Mouse (Mus musculus): ENCODE measurements around the gene Olfr102. TPM values are rescaled to one million over a fixed set of nuclear protein-coding genes. Genes with fewer than 3 reads are reported as not detected.

The Olfr102 gene
- total RNA-seq (2021) = not detected
- long read RNA-seq, experiment 1 = 0 reads
- long read RNA-seq, experiment 2 = 0 reads

GRCm38 (mm10) chr17:37316954-37317353, at the start of gene Olfr102:
TSS of gene Olfr102 (minus strand) at chr17:37317054.
- no peak for DNase-seq (ENCODE audit: low spot score in 2 of 2)

- no peak for DNase-seq (ENCODE audit: low spot score in 2 of 2)
Observed at GRCm38 (mm10) chr17:37359282-37359681, 42.4 kb upstream of the Olfr102 start, which contains the start of gene Olfr104-ps. TSS of gene Olfr104-ps (plus strand) at chr17:37359582.

- no peak for DNase-seq (ENCODE audit: low spot score in 2 of 2)
Observed at GRCm38 (mm10) chr17:37339598-37339997, 22.7 kb upstream of the Olfr102 start, which contains the start of gene Olfr103. TSS of gene Olfr103 (minus strand) at chr17:37339698.

- DNase-seq (ENCODE audit: low spot score in 2 of 2) = no peak
Observed at GRCm38 (mm10) chr17:37310146-37310699, 6.6 kb downstream of the Olfr102 start.

GRCm38 (mm10) chr17:37308483-37308882, 8.4 kb downstream of the Olfr102 start:
- peak in 1 of 2 experiments; percentile 13 for DNase-seq (ENCODE audit: low spot score in 2 of 2)

GRCm38 (mm10) chr17:37304213-37304612, 12.6 kb downstream of the Olfr102 start, which contains the start of gene Olfr101:
TSS of gene Olfr101 (minus strand) at chr17:37304313.
- DNase-seq (ENCODE audit: low spot score in 2 of 2) = no peak

GRCm38 (mm10) chr17:37283360-37283759, 33.5 kb downstream of the Olfr102 start, which contains the start of gene Olfr99:
TSS of gene Olfr99 (minus strand) at chr17:37283460.
- no peak for DNase-seq (ENCODE audit: low spot score in 2 of 2)

- DNase-seq (ENCODE audit: low spot score in 2 of 2) = no peak
Observed at GRCm38 (mm10) chr17:37280331-37280730, 36.5 kb downstream of the Olfr102 start.

GRCm38 (mm10) chr17:37276573-37276972, 40.3 kb downstream of the Olfr102 start:
- DNase-seq (ENCODE audit: low spot score in 2 of 2) = no peak

GRCm38 (mm10) chr17:37275626-37276248, 41.1 kb downstream of the Olfr102 start:
- no peak for DNase-seq (ENCODE audit: low spot score in 2 of 2)

- peak in 1 of 2 experiments; percentile 4 for DNase-seq (ENCODE audit: low spot score in 2 of 2)
Observed at GRCm38 (mm10) chr17:37270702-37271092, 46.2 kb downstream of the Olfr102 start.

GRCm38 (mm10) chr17:37270058-37270701, 46.7 kb downstream of the Olfr102 start, which contains the start of gene H2-M3:
TSS of gene H2-M3 (plus strand) at chr17:37270220.
- peak; percentile 91 to 95 for DNase-seq (ENCODE audit: low spot score in 2 of 2)

- no peak for DNase-seq (ENCODE audit: low spot score in 2 of 2)
Observed at GRCm38 (mm10) chr17:37263626-37264025, 53.2 kb downstream of the Olfr102 start, which contains the start of gene Olfr98. TSS of gene Olfr98 (minus strand) at chr17:37263749.

Other genes with a start within 250 kb of the Olfr102 start
- gene Olfr90, start 228.6 kb downstream of the Olfr102 start, total RNA-seq (2021) = not detected
- not detected for gene Olfr91, start 218.8 kb downstream of the Olfr102 start, total RNA-seq (2021)
- gene Olfr92, start 197.0 kb downstream of the Olfr102 start, total RNA-seq (2021) = not detected
- not detected for gene Olfr93, start 155.6 kb downstream of the Olfr102 start, total RNA-seq (2021)
- gene Ubd, start 123.2 kb downstream of the Olfr102 start, total RNA-seq (2021) = not detected
- not detected for gene Olfr94, start 116.1 kb downstream of the Olfr102 start, total RNA-seq (2021)
- gene Olfr95, start 103.9 kb downstream of the Olfr102 start, total RNA-seq (2021) = not detected
- gene Olfr96, start 96.9 kb downstream of the Olfr102 start, total RNA-seq (2021) = not detected
- gene Olfr97, start 79.7 kb downstream of the Olfr102 start, total RNA-seq (2021) = not detected
- not detected for gene Olfr98, start 53.3 kb downstream of the Olfr102 start, total RNA-seq (2021)
- 1 to 10 TPM; 3.8 to 4.6 TPM for gene H2-M3, start 46.8 kb downstream of the Olfr102 start, total RNA-seq (2021)
- not detected for gene Olfr99, start 33.6 kb downstream of the Olfr102 start, total RNA-seq (2021)
- gene Olfr101, start 12.7 kb downstream of the Olfr102 start, total RNA-seq (2021) = not detected
- not detected for gene Olfr103, start 22.6 kb upstream of the Olfr102 start, total RNA-seq (2021)
- not detected for gene Olfr104-ps, start 42.5 kb upstream of the Olfr102 start, total RNA-seq (2021)
- not detected for gene Olfr105-ps, start 62.0 kb upstream of the Olfr102 start, total RNA-seq (2021)
- not detected for gene Olfr106-ps, start 73.3 kb upstream of the Olfr102 start, total RNA-seq (2021)
- not detected for gene Olfr107, start 82.2 kb upstream of the Olfr102 start, total RNA-seq (2021)
- gene Olfr108, start 128.4 kb upstream of the Olfr102 start, total RNA-seq (2021) = not detected
- gene Olfr109, start 141.9 kb upstream of the Olfr102 start, total RNA-seq (2021) = not detected
- not detected for gene H2-M2, start 166.5 kb upstream of the Olfr102 start, total RNA-seq (2021)
- gene Olfr110, start 175.4 kb upstream of the Olfr102 start, total RNA-seq (2021) = not detected
- gene Olfr111, start 191.0 kb upstream of the Olfr102 start, total RNA-seq (2021) = under 1 TPM in 1 of 2 experiments, not detected in 1; 0.19 TPM